Mouse (Mus musculus) embryonic facial prominence, embryonic 15.5 days (tissue): ENCODE data around the gene Adgrd1. TPM values are rescaled to one million over a fixed set of nuclear protein-coding genes. Genes with fewer than 3 reads are reported as not detected.
A peak's percentile ranks its signal among the peaks of the same experiment; 100 is the strongest.

Source experiments
- ATAC-seq: fragments of 200-750 bp; cut with Nextera tagmentation; 2 replicates; pipeline ENCODE4 v1.8.0; 2017; ENCODE audit warnings: low read depth, moderate TSS enrichment; ENCODE audit not compliant: insufficient number of reproducible peaks, low FRiP score, low TSS enrichment
- H3K27ac ChIP-seq: fragments of 300-500 bp; sonication (generic); replicated peaks from 2 replicates; pipeline ENCODE4 v1.5.1; 2015; ENCODE audit warnings: mild to moderate bottlenecking, inconsistent platforms
- H3K27me3 ChIP-seq: fragments of 300-500 bp; sonication (generic); 2 replicates; pipeline ENCODE4 v1.6.1; 2015; ENCODE audit warnings: inconsistent platforms
- H3K36me3 ChIP-seq: fragments of 300-500 bp; sonication (generic); 2 replicates; pipeline ENCODE4 v1.6.1; 2015; ENCODE audit warnings: mild to moderate bottlenecking, inconsistent platforms
- H3K4me1 ChIP-seq: fragments of 300-500 bp; sonication (generic); 2 replicates; pipeline ENCODE4 v1.6.1; 2015; ENCODE audit warnings: inconsistent platforms
- H3K4me2 ChIP-seq: fragments of 300-500 bp; sonication (generic); replicated peaks from 2 replicates; pipeline ENCODE4 v1.6.1; 2015; ENCODE audit warnings: mild to moderate bottlenecking, inconsistent platforms
- H3K4me3 ChIP-seq: fragments of 300-500 bp; sonication (generic); replicated peaks from 2 replicates; pipeline ENCODE4 v1.5.1; 2015; ENCODE audit warnings: mild to moderate bottlenecking, inconsistent platforms
- H3K9ac ChIP-seq: fragments of 300-500 bp; sonication (generic); 2 replicates; pipeline ENCODE4 v1.6.1; 2015; ENCODE audit warnings: inconsistent platforms
- H3K9me3 ChIP-seq: fragments of 300-500 bp; sonication (generic); replicated peaks from 2 replicates; pipeline ENCODE4 v1.6.1; 2016; ENCODE audit warnings: inconsistent platforms
- WGBS: fragments of 180-500 bp; shearing (Covaris S2); methylation state at CpG from one replicate; pipeline ENCODE4 v1.1.7; 2015; 5-methylcytosine and 5-hydroxymethylcytosine counted together
- polyA plus RNA-seq: library from polyadenylated mRNA; unstranded; fragments of >200 nt; fragmentation: Nextera tagmentation; extraction: Ambion mirVana; gene quantifications from 2 replicates; pipeline ENCODE4 v1.2.1, GENCODE M21; 2015

The Adgrd1 gene
- polyA plus RNA-seq, 1 experiment from 2014 or later, result 3.4 TPM

DNA sequence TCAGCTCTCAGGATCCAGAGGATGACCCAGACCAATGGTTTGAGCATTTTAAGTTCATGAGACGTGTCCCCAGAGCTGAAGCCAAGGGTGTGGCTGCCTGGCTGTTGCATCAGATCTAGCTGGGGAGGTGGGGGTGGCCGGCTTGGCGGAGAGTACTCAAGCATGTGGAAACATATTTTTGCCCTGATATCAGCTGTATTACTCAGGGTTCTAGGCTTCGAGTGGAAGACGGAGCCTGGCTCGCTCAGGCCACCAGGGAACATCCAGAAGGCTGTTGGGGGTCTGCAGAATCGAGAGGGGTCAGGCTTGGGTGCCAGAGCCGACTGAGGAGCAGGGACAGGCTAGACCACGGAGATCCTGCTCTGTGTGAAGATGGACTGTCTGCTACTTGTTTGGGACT, 30.6 kb upstream of the Adgrd1 start:
- 73% methylated on average over 9 of the region's 9 CpGs for WGBS
- H3K27me3 ChIP-seq, result no peaks in the 10 kb centered on the region
- no peak for ATAC-seq

DNA sequence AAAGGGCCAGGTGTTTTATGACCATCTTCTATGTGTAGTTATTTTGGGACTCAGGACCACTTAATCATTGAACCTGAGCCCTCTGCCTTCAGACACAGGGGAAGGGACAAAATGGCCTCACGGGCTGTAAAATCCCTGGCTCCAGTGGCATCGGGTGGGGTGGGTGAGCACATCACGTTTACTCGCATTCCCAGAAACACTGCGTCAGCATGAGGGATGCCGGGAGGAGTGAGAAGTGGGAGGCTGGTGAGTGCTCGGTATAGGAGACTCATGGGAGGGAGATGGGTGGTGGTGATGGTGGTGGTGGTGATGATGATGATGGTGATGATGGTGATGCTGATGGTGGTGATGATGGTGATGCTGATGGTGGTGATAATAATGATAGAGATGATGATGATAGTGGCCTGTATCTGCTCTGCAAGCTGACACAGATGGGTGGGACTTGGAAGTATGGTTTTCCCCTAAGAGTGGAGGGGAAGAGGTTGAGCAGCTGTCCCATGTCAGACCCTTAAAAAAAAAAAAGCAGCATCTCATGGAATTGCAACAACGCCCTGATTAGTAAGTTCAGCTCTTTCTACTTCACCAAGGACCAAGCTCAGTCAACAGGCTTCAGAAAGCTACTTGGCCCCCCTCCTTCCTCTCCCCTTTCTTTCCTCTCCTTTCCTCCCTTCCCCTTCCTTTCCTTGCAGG, 29.9 kb upstream of the Adgrd1 start:
- 85% methylated on average over 8 of the region's 8 CpGs for WGBS
- H3K4me2 ChIP-seq, result no peak overlapping the region
- no peak overlapping the region for H3K9ac ChIP-seq
- H3K27ac ChIP-seq, result no peak overlapping the region
- no peaks in the 10 kb centered on the region for H3K27me3 ChIP-seq
- H3K4me1 ChIP-seq, result peaks cover 12% of the 10 kb centered on the region
- ATAC-seq, result no peak
- H3K4me3 ChIP-seq, result no peak overlapping the region
- no peaks in the 10 kb centered on the region for H3K9me3 ChIP-seq
- no peaks in the 10 kb centered on the region for H3K36me3 ChIP-seq

More for the DNA sequence above, 30.6 kb upstream of the Adgrd1 start:
- H3K36me3 ChIP-seq, result no peaks in the 10 kb centered on the region
- H3K4me2 ChIP-seq, result no peak overlapping the region
- H3K4me1 ChIP-seq, result peaks cover 10% of the 10 kb centered on the region
- no peak overlapping the region for H3K4me3 ChIP-seq
- no peak overlapping the region for H3K27ac ChIP-seq
- no peaks in the 10 kb centered on the region for H3K9me3 ChIP-seq
- H3K9ac ChIP-seq, result no peak overlapping the region

DNA sequence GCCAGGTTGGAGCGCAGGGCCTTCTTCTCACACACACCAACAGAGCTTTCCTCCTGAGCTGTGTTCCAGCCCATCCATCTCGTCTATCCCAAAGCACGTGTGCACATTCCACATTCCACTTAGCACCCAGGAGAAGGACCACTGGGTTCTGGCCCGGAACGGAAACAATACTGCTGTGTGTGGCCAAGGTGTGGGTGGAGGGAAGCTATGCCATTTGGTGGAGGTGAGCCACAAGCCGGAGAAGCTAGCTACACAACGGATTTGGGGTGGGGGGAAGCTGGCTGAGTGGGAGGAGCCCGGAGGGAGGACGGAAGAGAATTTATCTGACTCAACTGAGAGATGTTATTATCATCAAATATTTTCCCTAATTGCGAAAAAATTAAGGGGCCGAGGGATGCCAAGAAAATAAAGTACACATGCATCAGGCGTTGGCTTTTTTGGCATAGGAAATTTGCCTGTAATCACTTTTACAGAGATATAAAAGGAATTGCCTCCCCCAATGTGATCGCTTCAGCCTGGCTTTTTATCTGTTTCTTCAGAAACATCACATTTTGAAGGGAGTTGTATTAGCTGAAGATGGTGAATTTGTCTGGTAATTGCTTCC, 29.2 kb upstream of the Adgrd1 start:
- H3K9ac ChIP-seq, result no peak overlapping the region
- no peak overlapping the region for H3K27ac ChIP-seq
- no peaks in the 10 kb centered on the region for H3K36me3 ChIP-seq
- H3K4me3 ChIP-seq, result no peak overlapping the region
- H3K4me2 ChIP-seq, result no peak overlapping the region
- no peak for ATAC-seq
- H3K9me3 ChIP-seq, result no peaks in the 10 kb centered on the region
- no peaks in the 10 kb centered on the region for H3K27me3 ChIP-seq
- H3K4me1 ChIP-seq, result peaks cover 18% of the 10 kb centered on the region
- 72% methylated on average over 13 of the region's 13 CpGs for WGBS

DNA sequence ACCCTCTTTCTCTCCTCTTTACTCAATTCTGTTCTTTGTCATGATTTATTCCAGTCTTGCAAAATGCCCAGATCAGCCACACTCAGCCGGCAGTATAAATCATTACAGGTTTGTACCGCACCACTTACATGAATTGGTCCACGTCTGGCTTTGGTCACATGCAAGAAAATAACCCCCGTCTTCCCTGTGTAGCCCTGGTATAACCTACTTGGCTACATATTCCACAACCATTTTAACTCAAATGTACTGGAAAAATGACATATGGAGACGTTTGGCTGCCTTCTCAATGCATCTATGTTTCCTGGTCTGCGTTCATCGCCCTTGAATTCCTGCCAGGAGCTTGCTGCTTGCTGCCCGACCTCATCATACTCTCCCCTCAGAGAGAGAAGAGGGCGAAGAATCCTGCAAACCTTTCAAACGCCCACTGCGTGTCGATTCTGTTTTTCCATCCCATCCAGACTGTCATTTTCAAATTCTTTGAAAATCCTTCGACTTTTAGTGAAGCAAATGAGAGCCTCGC, 24.7 kb upstream of the Adgrd1 start:
- ATAC-seq, result no peak
- Histone ChIP-seq H3K36me3 (no peaks in the 10 kb centered on the region), H3K9me3 (no peaks in the 10 kb centered on the region), H3K27ac (peak overlapping the region; percentile 45; the same call in 1 of the 2 replicates), H3K4me1 (peaks cover 8% of the 10 kb centered on the region), H3K27me3 (no peaks in the 10 kb centered on the region), H3K4me3 (no peak overlapping the region), H3K9ac (no peak overlapping the region), H3K4me2 (no peak overlapping the region)
- WGBS, result 54% methylated on average over 14 of the region's 14 CpGs

DNA sequence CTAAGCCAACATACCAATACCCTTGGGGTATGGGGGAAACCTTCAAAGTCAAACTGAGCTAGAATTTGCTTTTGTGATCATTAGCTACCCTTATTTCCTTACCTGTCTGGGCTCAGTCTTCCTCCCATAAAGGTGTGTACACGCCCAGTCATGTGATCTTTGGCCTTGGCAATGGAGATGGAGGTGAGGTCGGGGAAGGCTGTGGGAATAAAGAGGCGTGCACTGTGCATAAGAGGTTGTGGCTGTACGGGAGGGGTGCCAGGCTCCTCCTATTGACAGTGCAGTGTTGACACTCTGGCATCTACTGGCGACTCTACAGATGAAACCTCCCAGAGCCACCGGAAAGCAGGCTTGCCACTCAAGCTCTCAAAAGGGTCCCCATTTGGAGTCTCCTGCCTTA, 23.1 kb upstream of the Adgrd1 start:
- Histone ChIP-seq H3K4me3 (no peak overlapping the region), H3K4me2 (no peak overlapping the region), H3K9ac (no peak overlapping the region), H3K27me3 (no peaks in the 10 kb centered on the region), H3K4me1 (peaks cover 8% of the 10 kb centered on the region), H3K9me3 (no peaks in the 10 kb centered on the region), H3K36me3 (no peaks in the 10 kb centered on the region), H3K27ac (no peak overlapping the region)
- 67% methylated on average over 6 of the region's 6 CpGs for WGBS
- no peak for ATAC-seq

DNA sequence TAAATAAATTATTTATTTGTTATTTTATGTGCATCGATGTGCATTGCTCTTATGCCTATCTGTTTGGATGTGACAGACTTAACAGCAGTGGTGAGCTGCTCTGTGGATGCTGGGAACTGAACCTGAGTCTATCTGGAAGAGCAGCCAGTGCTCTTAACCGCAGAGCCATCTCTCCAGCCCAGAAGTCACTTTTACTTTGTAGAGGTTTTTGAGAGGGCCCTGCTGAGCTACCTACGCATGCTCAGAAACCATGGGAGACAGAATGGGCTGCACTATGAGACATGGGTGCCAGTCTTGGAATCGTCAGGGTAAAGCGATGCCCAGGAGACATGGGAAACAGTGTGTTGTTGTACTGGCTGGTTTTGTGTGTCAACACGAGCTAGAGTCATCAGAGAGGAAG, 20.5 kb upstream of the Adgrd1 start:
- no peak overlapping the region for H3K4me2 ChIP-seq
- no peak overlapping the region for H3K9ac ChIP-seq
- H3K27ac ChIP-seq, result no peak overlapping the region
- peaks cover 8% of the 10 kb centered on the region for H3K4me1 ChIP-seq
- no peaks in the 10 kb centered on the region for H3K36me3 ChIP-seq
- no peak overlapping the region for H3K4me3 ChIP-seq
- no peak for ATAC-seq
- H3K9me3 ChIP-seq, result no peaks in the 10 kb centered on the region
- H3K27me3 ChIP-seq, result no peaks in the 10 kb centered on the region
- 84% methylated on average over 6 of the region's 6 CpGs for WGBS

DNA sequence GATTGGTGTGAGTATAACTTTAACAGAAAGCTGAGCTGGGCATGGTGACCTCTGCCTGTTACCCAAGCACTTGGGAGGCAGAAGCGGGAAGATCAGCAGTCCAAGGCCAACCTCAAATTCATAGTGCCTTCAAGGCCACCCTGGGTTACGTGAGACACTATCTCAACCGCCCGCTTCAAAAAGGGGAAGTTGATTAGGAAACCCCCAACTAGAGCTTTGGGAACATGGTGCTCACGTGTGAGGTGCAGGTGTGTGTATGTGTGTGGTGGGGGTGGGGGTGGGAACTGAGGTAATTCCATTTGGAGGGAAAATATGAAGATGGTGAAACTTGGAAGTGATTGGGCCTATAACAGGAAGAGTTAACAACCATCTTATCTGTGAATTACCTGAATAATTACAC, 19.3 kb upstream of the Adgrd1 start:
- Histone ChIP-seq H3K4me3 (no peak overlapping the region), H3K4me1 (0 out of 2 replicates have a peak, but pooled peaks cover under 1% of the 10 kb centered on the region), H3K27me3 (no peaks in the 10 kb centered on the region), H3K27ac (no peak overlapping the region), H3K9me3 (no peaks in the 10 kb centered on the region), H3K36me3 (no peaks in the 10 kb centered on the region), H3K9ac (no peak overlapping the region), H3K4me2 (no peak overlapping the region)
- WGBS, result 89% methylated on average over 5 of the region's 5 CpGs
- ATAC-seq, result no peak

DNA sequence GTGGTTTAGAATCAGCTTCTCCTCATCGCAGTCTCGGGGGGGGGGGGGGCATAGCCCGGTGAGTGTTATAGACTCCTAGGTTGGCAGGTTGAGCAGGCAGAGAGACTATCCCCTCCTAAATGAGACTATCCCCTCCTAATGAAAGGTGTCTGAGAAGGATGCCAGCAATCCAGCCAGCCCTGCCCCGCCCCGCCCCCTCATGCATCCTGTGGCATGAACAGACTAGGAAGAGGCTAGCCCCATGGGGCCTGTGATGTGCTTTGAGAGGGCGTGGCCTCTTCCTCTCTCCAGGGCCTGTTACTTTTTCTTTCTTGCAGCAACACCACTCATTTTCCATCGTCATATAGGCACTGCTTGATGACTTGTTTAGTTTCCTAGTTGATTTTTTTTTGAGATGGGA, 15.0 kb upstream of the Adgrd1 start:
- Histone ChIP-seq H3K9ac (no peak overlapping the region), H3K4me1 (no peaks in the 10 kb centered on the region), H3K4me3 (no peak overlapping the region), H3K36me3 (no peaks in the 10 kb centered on the region), H3K9me3 (no peaks in the 10 kb centered on the region), H3K27ac (no peak overlapping the region), H3K27me3 (no peaks in the 10 kb centered on the region), H3K4me2 (no peak overlapping the region)
- no peak for ATAC-seq
- 84% methylated on average over 7 of the region's 7 CpGs for WGBS

DNA sequence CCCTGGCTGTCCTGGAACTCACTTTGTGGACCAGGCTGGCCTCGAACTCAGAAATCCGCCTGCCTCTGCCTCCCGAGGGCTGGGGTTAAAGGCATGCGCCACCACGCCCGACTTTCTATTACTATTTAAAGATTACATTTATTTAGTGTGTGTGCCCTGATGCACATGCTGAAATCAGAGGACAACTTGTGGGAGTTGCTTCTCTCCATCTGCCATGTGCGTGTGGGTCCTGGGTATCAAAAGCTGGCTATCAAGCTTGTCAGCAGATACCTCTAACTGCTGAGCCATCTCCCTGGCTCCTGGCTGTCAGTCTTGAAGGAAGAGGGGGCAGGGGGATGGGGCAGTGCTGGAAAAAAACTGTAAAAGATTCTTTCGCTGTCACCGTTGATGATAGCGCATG, 11.4 kb upstream of the Adgrd1 start:
- Histone ChIP-seq H3K9me3 (no peaks in the 10 kb centered on the region), H3K4me1 (no peaks in the 10 kb centered on the region), H3K9ac (no peak overlapping the region), H3K36me3 (no peaks in the 10 kb centered on the region), H3K4me2 (no peak overlapping the region), H3K27ac (no peak overlapping the region), H3K27me3 (no peaks in the 10 kb centered on the region), H3K4me3 (no peak overlapping the region)
- WGBS, result 89% methylated on average over 10 of the region's 10 CpGs
- ATAC-seq, result no peak

DNA sequence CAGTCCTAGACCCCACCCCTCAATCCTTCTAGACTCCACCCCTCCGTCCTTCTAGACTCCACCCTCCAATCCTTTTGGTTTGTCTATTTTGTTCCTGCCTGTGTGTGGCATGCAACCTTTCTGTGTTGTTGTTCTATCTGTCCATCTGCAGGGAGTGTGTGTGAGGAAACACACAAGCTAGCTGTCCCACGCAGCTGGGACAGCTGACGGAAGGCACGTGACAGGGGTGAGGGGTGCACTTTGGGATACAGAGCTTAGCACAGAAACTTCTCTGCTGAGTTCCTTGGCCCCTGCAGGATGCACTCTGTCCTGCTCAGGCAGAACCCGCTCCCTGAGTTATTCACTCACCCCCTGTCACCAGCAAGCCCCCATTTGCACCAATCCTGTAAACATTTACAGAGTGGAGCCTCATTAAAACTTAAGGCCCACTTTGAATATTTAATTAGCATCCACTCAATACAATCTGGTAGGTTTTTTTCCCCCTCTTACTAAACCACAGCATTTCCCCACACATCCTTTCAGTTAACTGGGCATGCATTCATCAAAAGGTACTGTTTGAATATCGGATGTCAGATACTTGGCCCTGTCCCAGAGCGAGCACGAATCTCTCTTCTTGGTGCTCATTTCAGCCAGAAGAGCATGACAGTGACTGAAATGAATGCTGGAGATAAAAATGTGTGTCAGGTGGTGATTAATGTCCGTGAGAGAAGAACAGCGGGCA, 4.0 kb upstream of the Adgrd1 start:
- H3K4me3 ChIP-seq, result no peak overlapping the region
- H3K27ac ChIP-seq, result no peak overlapping the region
- no peaks in the 10 kb centered on the region for H3K9me3 ChIP-seq
- no peak for ATAC-seq
- no peaks in the 10 kb centered on the region for H3K36me3 ChIP-seq
- no peak overlapping the region for H3K9ac ChIP-seq
- no peak overlapping the region for H3K4me2 ChIP-seq
- no peaks in the 10 kb centered on the region for H3K4me1 ChIP-seq
- no peaks in the 10 kb centered on the region for H3K27me3 ChIP-seq
- WGBS, result 45% methylated on average over 10 of the region's 10 CpGs

DNA sequence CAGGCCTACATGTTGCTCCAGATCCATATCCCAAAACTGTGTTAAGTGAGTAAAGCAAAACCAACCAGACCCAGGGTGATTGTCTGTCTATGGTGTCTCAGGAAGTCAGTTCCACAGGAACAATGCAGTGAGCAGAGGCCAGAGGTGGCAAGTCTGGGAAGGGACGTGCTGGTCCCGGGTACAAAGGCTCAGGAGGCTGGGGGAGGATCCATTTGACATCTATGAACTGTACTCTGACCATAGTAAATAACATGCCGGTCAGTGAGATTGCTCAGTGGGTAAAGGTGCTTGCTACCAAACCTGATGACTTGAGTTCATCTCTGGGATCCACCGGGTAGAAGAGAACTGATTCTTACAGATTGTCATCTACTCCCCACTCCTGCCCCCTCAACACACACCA, 3.4 kb upstream of the Adgrd1 start:
- Histone ChIP-seq H3K27me3 (no peaks in the 10 kb centered on the region), H3K27ac (no peak overlapping the region), H3K4me1 (no peaks in the 10 kb centered on the region), H3K36me3 (no peaks in the 10 kb centered on the region), H3K4me2 (no peak overlapping the region), H3K4me3 (no peak overlapping the region), H3K9me3 (no peaks in the 10 kb centered on the region), H3K9ac (no peak overlapping the region)
- ATAC-seq, result no peak
- WGBS, result 83% methylated on average over 4 of the region's 4 CpGs
